Mouse (Mus musculus): ENCODE measurements around the gene Gins2.

GRCm38 (mm10) chr8:120549321-120549921, 39.7 kb downstream of the Gins2 start:
- TF ChIP-seq CTCF (conservative IDR thresholded peaks at IDR 0.05; ENCODE audit: insufficient read depth, insufficient read length, low read depth, low read length), result no peak
- no peak for TF ChIP-seq POLR2A (IDR thresholded peaks at IDR 0.05; ENCODE audit: low read depth, low read length)
